Mouse (Mus musculus) v-Abl transformed pro-B cells (cell line): ENCODE measurements at regions not wholly inside any gene's neighbourhood (a gene's known extent, or its start where the extent isn't known, plus 50 kb on each side); places are given as distances from the start of the nearest gene placed in this dataset.

Source experiments
- in situ Hi-C, 2 experiments: fragments of 400-800 bp; cut with MboI; formaldehyde crosslinking; loops; one replicate each; pipeline ENCODE4 v1.15.1; 2025; ENCODE audit not compliant: unreplicated experiment in 2 of 2

DNA sequence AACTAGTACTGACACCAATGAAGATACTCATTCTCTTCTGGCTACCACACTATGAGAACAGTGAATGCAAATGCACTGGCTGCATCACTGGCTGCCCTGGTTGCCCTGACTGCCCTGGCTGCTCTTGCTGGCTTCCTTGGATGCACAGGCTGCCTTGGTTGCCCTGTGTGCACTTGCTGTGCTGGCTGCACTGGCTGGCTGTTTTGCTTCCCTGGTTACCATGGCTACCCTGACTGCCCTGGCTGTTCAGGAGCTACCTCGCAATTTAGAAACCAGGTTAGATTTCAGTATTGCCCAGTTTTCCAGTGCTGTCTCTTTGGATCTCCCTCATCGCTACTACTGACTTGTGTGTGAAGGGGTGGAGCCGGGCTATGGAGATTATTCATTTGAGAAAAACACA, 175.7 kb downstream of the Fat4 start:
- in situ Hi-C loops: no loop called here

- in situ Hi-C loops: no loop called here
These were observed 178.7 kb downstream of the Fat4 start for GRCm38 (mm10) chr3:39065457-39065856.

DNA sequence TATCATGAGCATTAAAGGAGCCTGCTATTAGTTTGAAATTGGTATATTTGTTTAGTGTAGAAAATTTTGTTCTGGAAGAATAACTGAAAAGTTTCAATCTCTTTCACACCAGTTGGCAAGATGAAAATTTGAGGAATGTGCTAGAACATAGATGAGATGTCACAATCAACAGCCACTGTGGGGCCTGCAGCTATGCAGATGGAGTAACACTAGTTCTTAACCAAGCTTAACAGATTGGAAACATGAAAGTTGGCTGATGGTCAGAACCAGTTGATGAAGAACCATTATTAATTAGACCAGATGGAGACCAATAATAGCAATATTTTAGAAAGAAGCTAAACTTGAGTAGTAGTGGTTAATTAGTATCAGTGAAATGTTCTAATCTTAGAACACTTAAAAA, 182.3 kb downstream of the Fat4 start:
- in situ Hi-C loops: no loop called here

DNA sequence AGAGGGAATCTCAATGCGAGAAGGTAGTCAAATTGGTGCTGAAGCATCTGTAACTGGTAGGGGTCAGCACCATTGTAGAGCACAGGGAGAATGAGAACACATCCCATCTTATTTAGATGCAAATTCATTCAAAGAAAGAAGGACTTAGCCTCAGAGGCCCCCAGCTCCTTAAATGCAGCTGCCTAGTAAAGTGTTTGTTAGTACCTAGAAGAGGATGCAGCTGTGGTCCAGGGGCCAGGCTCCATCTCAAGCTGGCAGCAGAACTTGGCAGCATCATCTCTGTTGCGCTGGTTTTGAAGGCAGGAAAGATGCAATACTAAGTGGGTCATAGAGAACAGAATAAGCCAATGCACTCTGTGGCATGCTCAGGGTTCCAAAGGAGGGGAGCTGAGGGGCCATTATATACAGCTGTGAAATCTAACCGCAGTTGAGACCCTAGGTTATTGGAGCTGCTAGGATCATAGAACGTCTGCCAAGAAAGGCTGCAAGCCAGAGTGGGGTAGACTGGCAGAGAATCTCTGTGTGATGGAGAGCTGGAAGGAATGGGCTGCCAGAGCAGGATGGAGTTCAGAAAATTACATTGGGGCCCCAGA, 196.0 kb downstream of the Fat4 start:
- in situ Hi-C loops: no loop called here

DNA sequence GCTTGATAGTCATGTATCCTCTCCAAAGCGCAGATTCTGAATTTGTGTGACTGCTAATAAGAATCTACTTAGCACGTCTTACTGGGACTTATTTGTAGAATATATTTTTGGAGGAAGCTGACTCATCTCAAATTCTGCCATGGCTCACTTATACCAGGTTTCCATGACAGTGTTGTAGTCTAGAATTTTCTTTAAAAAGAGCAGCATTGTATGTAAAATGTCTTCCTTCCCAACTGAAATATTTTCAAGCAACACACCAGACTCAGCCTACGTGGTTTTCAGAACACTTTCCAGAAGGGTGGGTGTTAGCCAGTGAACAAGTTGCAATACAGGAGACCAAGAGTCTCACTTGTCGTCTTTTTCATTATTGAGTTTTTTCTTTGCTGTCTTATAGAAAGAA, 202.2 kb downstream of the Fat4 start:
- in situ Hi-C loops: no loop called here

DNA sequence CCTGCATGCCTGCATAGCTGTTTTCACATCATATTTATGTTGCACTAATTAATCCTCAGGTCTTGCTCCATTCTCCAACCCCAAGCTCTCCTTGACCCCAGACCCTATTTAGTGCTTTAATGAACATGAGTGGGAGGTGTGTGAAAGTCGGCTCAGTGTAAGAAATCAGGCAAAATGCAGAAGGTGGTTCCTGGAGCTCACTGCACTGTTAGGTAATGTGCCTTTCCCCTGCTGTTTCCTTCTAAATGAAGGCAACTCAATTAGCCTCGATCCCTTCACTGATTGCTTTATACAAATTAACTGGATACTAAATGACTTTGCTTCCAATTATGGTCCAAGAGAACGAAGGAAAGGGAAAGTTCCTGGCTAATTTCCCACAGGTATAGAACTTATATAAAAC, 215.6 kb downstream of the Fat4 start:
- in situ Hi-C loops: no loop called here

- in situ Hi-C loops: no loop called here
These were observed 223.1 kb downstream of the Fat4 start for GRCm38 (mm10) chr3:39109756-39110392.

DNA sequence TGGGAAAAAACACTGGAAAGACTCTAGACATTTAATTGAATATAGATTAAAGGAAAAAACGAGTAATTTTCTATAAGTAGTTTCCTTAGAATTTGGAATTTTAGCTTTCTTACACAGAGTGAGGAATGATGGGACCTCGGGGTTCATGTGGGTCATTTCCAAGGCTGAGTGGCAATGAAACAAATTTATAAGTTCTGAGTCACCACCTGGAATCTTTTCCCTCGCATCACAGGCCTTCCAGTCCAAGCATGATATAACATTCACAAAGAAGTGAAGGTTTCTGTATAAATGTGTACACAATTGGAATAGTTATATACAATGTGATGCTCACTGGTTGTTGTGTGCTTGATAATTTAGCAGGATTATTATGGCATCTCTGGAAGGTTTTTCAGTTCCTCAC, 227.3 kb downstream of the Fat4 start:
- in situ Hi-C loops: no loop called here

GRCm38 (mm10) chr3:39114826-39115225, 228.1 kb downstream of the Fat4 start:
- in situ Hi-C loops: no loop called here

DNA sequence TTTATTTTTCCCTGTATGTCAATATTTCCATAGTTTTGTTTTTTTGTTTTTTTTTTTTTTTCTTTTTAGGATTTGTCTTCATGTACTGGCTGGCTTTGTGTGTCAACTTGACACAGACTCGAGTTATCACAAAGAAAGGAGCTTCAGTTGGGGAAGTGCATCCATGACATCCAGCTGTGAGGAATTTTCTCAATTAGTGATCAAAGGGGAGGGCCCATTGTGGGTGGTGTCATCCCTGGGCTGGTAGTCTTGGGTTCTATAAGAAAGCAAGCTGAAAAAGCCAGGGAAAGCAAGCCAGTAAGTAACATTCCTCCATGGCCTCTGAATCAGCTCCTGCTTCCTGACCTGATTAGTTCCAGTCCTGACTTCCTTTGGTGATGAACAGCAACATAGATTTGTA, 228.7 kb downstream of the Fat4 start:
- in situ Hi-C loops: no loop called here

DNA sequence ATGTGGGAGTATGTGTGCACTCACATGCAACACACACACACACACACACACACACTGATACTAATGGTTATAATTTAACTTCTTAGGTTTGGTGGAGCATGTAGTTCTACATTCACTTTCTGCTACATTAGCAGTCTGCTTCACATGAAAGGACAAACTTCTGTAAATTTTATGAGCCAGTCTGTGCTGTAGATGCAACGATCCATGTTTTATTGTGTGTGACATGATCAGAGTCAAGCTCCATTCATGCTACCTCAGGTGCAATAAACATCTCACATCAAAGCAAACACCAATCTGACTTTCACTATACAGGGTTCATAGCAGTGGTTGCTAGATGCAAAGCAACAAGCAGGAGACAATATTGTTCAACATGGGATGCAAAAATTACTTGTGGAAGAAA, 235.5 kb downstream of the Fat4 start:
- in situ Hi-C loops: no loop called here

GRCm38 (mm10) chr3:39130532-39130931, 243.8 kb downstream of the Fat4 start:
- in situ Hi-C loops: no loop called here

DNA sequence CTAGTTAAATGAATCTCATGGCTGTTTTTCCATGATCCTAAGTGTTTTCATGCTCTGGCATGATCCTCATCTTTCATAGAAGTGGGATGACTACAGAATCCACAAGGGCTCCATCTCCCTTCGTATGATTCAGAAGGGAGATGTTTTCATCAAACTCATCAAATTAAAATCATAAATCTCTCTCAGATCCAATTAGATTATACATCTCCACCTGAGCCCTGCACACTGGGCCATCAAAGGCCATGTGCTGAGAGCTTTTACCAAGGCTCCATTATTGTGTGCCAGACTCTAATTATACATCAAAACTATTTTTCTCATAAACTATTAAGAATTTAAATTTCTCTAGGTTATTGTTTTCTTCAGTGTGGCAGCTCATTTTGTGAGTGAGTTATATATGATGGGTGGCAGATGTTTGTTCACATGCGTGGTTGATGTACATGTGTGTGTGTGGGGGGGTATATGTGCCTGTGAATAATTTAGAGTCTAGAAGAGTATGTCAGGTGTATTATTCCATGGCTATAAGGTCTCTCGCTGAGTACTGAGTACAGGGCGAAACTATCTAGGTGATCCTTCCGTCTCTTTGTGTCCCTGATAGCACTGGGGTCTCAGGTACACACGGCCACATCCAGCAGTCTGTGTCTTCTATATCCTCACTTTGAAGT, 278.4 kb downstream of the Fat4 start:
- in situ Hi-C loops: no loop called here

DNA sequence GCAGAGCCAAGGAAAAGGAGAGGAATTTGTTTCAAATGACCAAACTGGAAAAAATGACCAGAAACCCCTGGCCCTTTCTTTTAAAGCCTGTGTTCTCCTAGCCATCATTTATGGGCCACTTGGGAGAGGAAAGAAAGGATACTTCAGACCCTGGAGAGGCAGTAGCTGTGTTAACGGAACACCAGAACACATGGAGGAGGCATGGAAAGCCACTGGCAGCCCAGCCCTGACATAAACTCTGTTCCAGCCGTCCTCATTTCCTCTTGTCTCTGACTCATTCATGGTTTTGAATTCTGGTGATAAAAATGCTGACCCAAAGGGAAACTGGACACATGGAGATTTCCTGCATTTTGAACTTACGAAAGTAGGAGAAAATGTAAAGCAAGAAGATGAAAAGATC, 295.9 kb downstream of the Fat4 start:
- in situ Hi-C loops: no loop called here

GRCm38 (mm10) chr3:39195102-39195501, 308.4 kb downstream of the Fat4 start:
- in situ Hi-C loops: no loop called here

GRCm38 (mm10) chr3:39202662-39203061, 315.9 kb downstream of the Fat4 start:
- in situ Hi-C loops: no loop called here

GRCm38 (mm10) chr3:39208651-39209050, 321.9 kb downstream of the Fat4 start:
- in situ Hi-C loops: no loop called here

DNA sequence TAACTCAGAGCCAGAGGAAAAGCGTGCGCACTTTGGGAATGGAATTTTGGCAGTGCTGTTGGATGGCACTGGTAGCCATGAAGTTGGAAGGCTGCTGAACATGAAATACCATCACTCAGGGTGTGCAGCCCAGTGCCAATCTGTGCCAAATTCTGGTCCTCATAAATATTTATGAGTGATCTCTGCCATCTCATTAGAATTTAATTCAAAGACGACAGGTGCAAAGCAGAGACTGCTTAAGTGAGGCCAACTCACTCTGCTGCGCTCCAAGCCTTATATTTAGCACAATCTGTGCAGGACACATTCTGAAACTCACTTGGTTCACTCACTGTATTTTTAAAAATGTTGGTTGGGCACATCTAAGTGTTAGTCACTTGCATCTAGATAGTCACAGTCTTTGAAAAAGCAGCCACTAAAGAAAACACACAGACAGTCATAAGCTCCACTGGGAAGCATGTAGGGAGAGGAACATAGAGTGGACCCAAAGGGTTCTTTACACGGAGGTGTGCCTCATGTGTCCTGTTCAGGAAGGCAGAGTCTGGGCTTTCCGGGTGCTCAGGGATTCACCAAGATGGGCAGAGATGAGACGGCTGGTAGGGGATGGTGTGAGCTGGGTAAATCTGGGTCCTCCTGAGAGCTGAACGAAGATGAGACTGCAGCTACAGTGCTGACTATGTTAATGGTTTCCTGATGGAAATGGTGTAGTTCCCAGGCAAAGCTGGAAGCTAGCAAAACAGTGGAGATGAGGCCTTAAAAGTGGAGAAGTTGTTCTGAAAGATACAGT, 322.8 kb downstream of the Fat4 start:
- in situ Hi-C loops: no loop called here

DNA sequence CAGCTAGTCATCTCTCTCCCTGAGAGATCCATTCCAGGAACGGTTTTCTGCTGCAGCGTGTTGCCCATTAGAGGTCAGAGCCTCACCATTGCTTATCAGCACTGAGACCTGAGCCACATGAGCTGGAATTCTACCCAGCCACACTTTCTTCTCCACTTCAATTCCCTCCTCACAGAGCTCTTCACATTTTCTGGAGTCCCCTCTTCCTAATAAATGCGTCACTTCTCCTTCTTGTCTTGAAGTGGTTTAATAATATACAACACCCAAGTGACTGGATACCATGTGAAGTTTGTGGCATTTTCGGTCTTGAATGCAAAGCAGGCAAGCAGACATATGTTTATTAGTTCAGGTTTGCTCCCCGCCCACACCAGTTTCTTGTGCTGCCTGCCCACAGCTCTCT, 324.9 kb downstream of the Fat4 start:
- in situ Hi-C loops: no loop called here

- in situ Hi-C loops: no loop called here
These were observed 333.4 kb downstream of the Fat4 start for GRCm38 (mm10) chr3:39220011-39220706.

- in situ Hi-C loops: no loop called here
These were observed 333.9 kb downstream of the Fat4 start for GRCm38 (mm10) chr3:39220707-39221034.
